Mouse (Mus musculus): ENCODE measurements around the gene Draxin. TPM values are rescaled to one million over a fixed set of nuclear protein-coding genes. Genes with fewer than 3 reads are reported as not detected.

Gene Draxin
- polyA plus RNA-seq, 1 experiment, result not detected

DNA sequence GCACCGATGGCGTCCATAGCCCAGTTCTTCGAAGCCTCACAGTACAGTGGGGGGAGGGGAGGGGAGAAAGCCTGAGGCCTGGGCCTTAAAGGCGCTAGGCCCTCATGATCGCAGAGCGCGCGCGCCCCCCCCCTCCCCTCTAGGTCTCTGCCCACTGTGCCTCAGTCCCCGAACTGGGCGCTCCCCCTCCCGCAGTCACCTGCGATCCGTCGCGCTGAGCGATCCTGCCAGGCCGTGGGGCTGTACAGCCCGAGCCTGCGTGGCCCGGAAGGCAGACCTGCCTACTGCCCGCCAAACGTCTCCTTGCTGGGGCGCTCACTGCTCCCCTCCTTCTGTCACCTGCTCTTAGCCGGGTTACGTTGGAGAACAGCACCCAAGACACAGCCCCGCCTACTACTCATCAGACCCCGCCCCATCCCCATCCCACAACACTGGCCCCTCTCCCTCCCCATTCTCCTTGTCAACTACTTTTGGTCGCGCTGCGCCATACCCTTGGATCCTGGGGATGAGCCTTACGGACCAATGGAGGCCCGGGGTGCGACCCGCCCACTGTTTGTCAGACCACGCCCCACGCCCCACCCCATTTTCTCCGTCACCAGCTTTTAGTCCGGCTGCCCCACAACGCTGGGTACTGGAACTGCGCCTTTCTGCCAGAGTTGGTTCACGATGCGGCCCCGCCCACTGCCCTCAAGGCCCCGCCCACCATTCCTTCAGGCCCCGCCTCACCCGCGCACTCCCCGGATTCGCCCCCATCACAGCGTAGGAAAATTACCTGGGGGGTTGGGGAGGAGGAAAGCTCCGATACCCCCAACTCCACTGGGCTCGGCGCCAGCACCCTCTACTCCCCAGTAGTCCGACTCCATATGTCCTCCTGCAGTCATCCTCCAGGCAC, 29.3 kb upstream of the Draxin start:
- TF ChIP-seq GATA1 (IDR thresholded peaks at IDR 0.05; ENCODE audit: low read length), result no peak

DNA sequence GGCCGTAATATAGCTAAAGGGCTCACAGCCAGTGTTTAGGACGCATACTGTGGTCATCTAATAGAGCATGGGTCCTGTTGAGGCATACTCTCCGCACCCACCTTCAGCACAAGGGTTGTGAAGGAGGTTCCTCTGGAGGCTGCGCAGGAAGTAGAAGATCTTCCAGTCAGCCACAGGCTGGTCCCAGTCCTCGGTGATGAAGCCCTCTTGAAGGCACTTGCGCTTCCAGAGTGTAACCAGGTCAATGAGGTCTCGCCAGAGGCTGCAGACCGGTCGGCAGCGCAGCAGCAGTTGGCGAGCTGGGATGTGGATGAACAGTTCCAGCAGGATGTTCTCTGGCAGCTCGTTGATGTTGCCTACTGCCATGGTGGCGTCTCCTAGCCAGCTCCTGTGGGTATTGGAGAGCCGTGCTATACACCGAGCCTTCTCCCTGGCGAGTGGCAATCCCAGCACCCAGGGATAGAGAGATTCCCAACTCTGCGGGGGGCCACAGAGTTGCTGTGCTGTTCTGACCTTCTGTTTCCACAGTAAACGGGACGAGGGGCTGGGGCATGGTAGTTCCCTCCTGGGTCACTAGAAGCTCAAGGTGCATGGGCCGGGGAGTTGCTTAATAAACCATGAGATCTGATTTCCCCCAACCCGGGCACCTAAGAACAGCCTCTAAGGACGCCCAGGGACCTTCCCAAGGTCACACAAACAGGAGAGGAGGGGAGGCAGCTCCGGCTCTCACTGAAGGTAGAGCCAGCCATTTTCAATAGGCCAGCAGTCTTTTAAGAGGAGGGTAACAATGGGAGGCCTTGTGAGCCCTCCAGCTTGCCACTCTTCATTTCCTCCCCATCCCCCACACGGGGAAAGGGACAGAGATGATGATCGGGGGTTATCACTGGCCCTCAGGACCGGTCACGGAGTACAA, 28.2 kb upstream of the Draxin start:
- no peak for TF ChIP-seq GATA1 (IDR thresholded peaks at IDR 0.05; ENCODE audit: low read length)

- TF ChIP-seq GATA1 (IDR thresholded peaks at IDR 0.05; ENCODE audit: low read length), result no peak
Observed at GRCm38 (mm10) chr4:148154982-148155381, 24.5 kb upstream of the Draxin start.

GRCm38 (mm10) chr4:148154006-148154405, 23.5 kb upstream of the Draxin start:
- TF ChIP-seq GATA1 (IDR thresholded peaks at IDR 0.05; ENCODE audit: low read length), result no peak

GRCm38 (mm10) chr4:148152547-148152946, 22.0 kb upstream of the Draxin start:
- TF ChIP-seq GATA1 (IDR thresholded peaks at IDR 0.05; ENCODE audit: low read length), result no peak

DNA sequence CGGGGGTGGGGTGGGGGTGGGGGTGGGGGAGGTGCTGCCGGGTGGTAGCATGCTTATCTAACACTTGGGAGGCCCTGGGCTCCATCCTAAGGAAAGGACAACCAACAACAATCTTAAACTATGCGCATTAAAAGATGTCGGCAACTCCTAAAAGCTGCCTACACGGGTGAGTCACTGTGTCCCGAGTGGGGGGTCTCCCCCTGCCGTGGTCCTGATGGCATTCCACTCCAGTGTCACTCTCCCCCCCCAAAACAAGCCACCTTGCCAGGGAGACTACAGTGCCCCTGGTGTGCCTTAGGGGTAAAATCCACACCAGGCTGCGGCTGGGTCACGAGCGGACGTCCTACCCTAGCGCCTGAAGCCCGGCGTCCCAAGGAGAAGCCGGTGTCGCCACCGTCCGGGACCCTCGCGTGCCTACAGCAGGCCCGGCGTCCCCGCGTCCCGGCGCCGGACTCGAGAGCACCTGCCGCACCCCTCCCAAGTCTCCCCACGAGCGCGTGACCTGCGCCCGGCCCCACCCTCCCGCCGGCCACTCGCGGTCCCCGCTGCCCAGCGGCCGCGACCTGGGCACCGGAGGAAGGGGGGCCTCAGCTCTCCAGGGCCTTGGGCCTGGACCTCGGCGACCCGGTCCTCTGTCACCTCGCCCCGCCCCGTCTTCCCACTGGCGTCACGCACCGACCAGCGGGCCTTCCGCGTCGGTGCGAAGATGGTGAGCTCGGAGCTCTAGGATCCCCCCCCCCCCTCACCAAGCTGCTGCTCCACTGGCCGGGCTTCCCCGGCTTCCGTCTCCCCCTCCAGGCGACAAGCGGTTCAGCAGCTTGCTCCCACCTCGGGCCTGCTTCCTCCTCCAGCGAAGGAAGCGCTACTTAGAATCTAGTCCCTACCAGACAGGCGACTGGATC, 21.0 kb upstream of the Draxin start, which contains the start of gene Fbxo6:
Gene Fbxo6 (minus strand): TSS at position 874 of the 902 bp plus-strand sequence.
- TF ChIP-seq GATA1 (IDR thresholded peaks at IDR 0.05; ENCODE audit: low read length), result no peak

DNA sequence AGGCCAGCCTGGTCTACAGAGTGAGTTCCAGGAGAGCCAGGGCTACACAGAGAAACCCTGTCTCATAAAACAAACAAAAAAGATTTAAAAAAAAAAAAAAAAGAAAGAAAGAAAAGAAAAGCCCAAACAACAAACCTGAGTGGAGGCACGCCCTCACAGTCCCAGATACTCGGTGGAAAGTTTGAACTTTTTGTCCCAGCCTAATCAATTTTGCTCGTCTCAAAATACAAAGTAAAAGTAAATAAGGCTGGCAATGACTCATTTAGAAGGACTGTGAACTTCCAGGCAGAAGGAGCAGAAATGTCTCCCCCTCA, 20.4 kb upstream of the Draxin start:
- TF ChIP-seq GATA1 (IDR thresholded peaks at IDR 0.05; ENCODE audit: low read length), result no peak

DNA sequence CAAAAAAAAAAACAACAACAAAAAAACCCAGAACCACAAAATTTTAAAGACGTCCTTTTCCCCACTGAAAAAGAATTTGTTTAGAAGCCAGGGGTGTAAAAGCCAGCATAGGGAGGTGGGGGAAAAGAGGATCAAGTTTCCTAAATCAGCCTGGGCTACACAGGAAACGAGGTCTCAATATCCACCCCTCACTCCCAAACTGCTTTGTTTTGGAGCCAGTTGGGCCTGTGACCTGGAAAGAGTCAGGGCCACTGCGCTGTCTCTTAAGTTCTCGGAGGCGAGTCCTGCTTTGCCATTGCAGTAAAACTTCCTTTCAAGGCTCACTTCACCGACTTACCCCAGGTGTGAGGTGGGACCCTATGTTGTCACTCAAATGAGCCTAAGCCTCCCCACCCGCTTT, 19.7 kb upstream of the Draxin start:
- TF ChIP-seq GATA1 (IDR thresholded peaks at IDR 0.05; ENCODE audit: low read length), result no peak

DNA sequence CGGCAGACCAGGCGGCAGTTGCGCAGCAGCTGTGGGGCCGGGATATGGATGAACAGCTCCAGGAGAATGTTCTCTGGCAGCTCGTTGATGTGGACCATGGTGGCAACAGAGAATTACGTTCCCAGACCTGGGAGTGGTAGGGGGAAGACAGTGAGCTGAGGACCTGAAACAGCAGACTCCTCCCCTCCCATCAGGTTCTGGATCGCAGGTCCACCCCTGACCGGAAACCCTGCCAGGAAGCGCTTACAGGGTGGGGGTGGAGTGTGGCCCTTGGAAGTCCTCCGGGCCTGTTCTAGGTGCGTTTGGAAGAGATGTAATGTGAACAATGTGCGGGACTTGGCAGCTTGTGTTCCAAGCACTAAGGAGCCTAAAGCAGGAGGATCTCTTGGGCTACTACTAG, 19.0 kb upstream of the Draxin start:
- TF ChIP-seq GATA1 (IDR thresholded peaks at IDR 0.05; ENCODE audit: low read length), result no peak

- TF ChIP-seq GATA1 (IDR thresholded peaks at IDR 0.05; ENCODE audit: low read length), result no peak
Observed at GRCm38 (mm10) chr4:148147714-148148113, 17.2 kb upstream of the Draxin start.

DNA sequence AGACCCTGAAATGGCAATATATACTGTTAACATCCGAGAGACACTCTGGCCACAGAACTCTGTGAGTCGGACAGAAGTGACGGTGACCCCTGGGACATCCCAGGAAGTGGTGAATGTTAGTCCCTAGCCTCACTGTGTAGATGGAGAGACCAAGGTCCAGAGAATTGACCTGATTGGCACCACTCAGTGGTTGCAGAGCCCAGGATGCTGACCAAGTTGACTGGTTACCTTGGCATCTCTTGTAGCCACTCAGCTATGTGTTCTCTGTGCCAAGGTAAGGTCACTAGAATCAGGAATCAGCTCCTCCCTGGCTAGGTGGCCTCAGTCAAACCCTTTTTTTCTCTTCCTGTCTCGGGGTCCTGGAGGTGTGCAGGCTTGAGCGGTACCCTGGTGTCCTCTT, 13.2 kb upstream of the Draxin start:
- TF ChIP-seq GATA1 (IDR thresholded peaks at IDR 0.05; ENCODE audit: low read length), result no peak

DNA sequence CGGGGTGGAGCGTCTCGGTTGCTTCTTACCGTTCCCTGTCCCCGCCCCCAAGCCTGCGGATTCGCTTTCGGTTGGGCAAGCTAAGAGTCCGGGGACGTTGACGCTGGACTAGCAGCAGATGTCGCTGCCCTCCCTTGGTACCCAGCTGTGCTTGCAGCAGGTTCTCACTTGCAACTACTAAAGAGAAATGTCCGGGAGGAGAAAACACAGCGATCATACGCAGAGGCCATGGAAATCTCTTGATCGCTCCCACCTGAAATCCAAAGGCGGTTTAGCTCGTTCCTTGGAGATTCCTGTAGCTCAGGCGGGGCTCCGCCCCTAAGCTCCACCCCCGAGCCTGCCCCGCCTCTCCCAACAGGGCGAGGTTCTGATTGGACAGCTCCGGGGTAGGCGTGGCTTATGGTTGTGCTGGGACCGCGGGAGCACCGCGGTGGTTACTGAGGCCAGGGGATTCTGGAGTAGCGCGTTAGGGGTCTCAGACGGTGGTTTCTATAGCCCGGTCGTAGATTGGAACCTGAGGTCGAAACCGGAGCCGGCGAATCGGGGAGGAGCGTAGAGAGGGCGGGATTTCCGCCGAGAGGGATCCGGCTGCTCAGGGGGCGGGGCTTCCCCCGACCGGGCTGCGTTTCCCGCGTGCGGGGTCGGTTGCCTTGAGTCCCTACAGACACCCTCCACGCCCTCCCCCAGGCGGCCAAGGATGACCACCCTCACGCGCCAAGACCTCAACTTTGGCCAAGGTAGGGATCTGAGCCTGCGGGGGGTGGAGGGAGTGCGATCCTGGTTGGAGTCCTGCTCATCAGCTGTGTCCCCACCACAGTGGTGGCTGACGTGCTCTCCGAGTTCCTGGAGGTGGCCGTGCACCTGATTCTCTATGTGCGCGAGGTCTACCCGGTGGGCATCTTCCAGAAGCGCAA, 9.9 kb upstream of the Draxin start:
- no peak for TF ChIP-seq GATA1 (IDR thresholded peaks at IDR 0.05; ENCODE audit: low read length)

GRCm38 (mm10) chr4:148139767-148140097, 9.2 kb upstream of the Draxin start:
- no peak for TF ChIP-seq GATA1 (IDR thresholded peaks at IDR 0.05; ENCODE audit: low read length)

- no peak for TF ChIP-seq GATA1 (IDR thresholded peaks at IDR 0.05; ENCODE audit: low read length)
Observed at GRCm38 (mm10) chr4:148137503-148137902, 7.0 kb upstream of the Draxin start.

Measured in G1E-ER4 (cell line).